Mouse (Mus musculus) myocyte (in vitro differentiated cells): ENCODE measurements at regions not wholly inside any gene's neighbourhood (a gene's known extent, or its start where the extent isn't known, plus 50 kb on each side); places are given as distances from the start of the nearest gene placed in this dataset.

ENCODE experiments used
- CEBPB ChIP-seq: IDR thresholded peaks from 2 replicates; pipeline ENCODE4 v1.6.1; 2011; ENCODE audit warnings: mild to moderate bottlenecking, moderate library complexity; ENCODE audit not compliant: poor library complexity, insufficient read depth, severe bottlenecking
- POLR2A ChIP-seq: IDR thresholded peaks from one replicate; pipeline ENCODE4 v1.6.1; 2011; ENCODE audit warnings: low read depth, mild to moderate bottlenecking, control low read depth, moderate library complexity; ENCODE audit not compliant: insufficient read length

GRCm38 (mm10) chr17:79144913-79145625, 93.4 kb downstream of the Qpct start:
- no peak for TF ChIP-seq POLR2A
- no peak for TF ChIP-seq CEBPB
